Mouse (Mus musculus) limb, embryonic 10.5 days (tissue): Measurements from ENCODE around the gene Tlr7. TPM values are rescaled to one million over a fixed set of nuclear protein-coding genes. Genes with fewer than 3 reads are reported as not detected.

Source experiments
- DNase-seq: peaks from one replicate; pipeline ENCODE4 v3.0.0-alpha.2; 2017; ENCODE audit warnings: low spot score
- H3K27ac ChIP-seq: fragments of 300-500 bp; sonication (generic); 2 replicates; pipeline ENCODE4 v1.5.1; 2016; ENCODE audit warnings: mild to moderate bottlenecking
- H3K27me3 ChIP-seq: fragments of 300-500 bp; sonication (generic); 2 replicates; pipeline ENCODE4 v1.6.1; 2016; ENCODE audit warnings: low read depth, mild to moderate bottlenecking; ENCODE audit not compliant: poor library complexity, severe bottlenecking
- H3K36me3 ChIP-seq: fragments of 300-500 bp; sonication (generic); 2 replicates; pipeline ENCODE4 v1.6.1; 2016; ENCODE audit warnings: mild to moderate bottlenecking, moderate library complexity
- H3K4me1 ChIP-seq: fragments of 300-500 bp; sonication (generic); 2 replicates; pipeline ENCODE4 v1.6.1; 2016
- H3K4me3 ChIP-seq: fragments of 300-500 bp; sonication (generic); 2 replicates; pipeline ENCODE4 v1.5.1; 2016; ENCODE audit warnings: mild to moderate bottlenecking, moderate library complexity
- H3K9me3 ChIP-seq: fragments of 300-500 bp; sonication (generic); replicated peaks from 2 replicates; pipeline ENCODE4 v1.6.1; 2016; ENCODE audit warnings: mild to moderate bottlenecking
- WGBS: fragments of 180-500 bp; shearing (Covaris S2); methylation state at CpG from one replicate; pipeline ENCODE4 v1.1.7; 2016; 5-methylcytosine and 5-hydroxymethylcytosine counted together
- polyA plus RNA-seq: library from polyadenylated mRNA; unstranded; fragments of >200 nt; fragmentation: Nextera tagmentation; extraction: Ambion mirVana; gene quantifications from 2 replicates; pipeline ENCODE4 v1.2.1, GENCODE M21; 2016

Tlr7 gene
- polyA plus RNA-seq, 1 experiment from 2014 or later = 0.15 TPM

- Histone ChIP-seq H3K36me3 (no peaks in the 10 kb centered on the region), H3K4me3 (no peak overlapping the region), H3K27me3 (peaks cover 96% of the 10 kb centered on the region), H3K4me1 (no peaks in the 10 kb centered on the region), H3K27ac (no peak overlapping the region), H3K9me3 (no peaks in the 10 kb centered on the region)
- DNase-seq = no peak
- 87% methylated on average over 4 of the region's 4 CpGs for WGBS
Measured at GRCm38 (mm10) chrX:167263530-167263929, 66.8 kb downstream of the Tlr7 start.

Other genes starting within 250 kb of the Tlr7 start
- 920 and 943 TPM in 2 replicates for gene Tmsb4x, start 121.2 kb downstream of the Tlr7 start, polyA plus RNA-seq
- gene Tlr8, start 66.2 kb downstream of the Tlr7 start, polyA plus RNA-seq = not detected in 2 replicates
- gene Prps2, start 52.2 kb upstream of the Tlr7 start, polyA plus RNA-seq = 15.4 and 21.8 TPM in 2 replicates